Mouse (Mus musculus): ENCODE data around the gene Mxra8. TPM values are rescaled to one million over a fixed set of nuclear protein-coding genes. Genes with fewer than 3 reads are reported as not detected.
A peak's percentile ranks its signal among the peaks of the same experiment; 100 is the strongest.

Mxra8 gene
- polyA plus RNA-seq, 1 experiment from 2014 or later: 43.6 TPM

DNA sequence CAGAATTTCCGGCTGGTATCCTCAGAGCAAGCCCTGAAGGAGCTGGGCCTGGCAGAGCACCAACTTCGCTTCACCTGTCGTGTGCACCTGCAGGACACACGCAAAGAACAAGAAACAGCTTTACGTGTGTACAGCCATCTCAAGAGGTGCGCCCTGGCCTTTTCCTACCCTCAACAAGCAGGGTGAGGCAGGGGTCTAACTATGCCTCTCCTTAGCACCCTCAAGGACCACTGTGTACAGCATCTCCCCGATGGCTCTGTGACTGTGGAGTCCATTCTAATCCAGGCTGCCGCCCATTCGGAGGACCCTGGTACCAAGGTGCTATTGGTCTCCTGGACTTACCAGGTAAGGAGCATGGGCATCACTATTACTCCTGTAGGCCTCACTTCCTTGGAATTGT is 48.7 kb downstream of the Mxra8 start:
- no peaks in the 10 kb centered on the region for H3K9me3 ChIP-seq

GRCm38 (mm10) chr4:155889316-155889715 is 49.8 kb downstream of the Mxra8 start:
- Histone ChIP-seq H3K4me1 (peaks cover 35% of the 10 kb centered on the region), H3K27ac (replicated peaks) (no peak overlapping the region), H3K36me3 (replicated peaks) (peaks cover 58% of the 10 kb centered on the region), H3K4me3 (peak overlapping the region; percentile 96; the same call in 1 of the 2 replicates), H3K27me3 (replicated peaks; ENCODE audit: low read depth, poor library complexity, severe bottlenecking) (no peaks in the 10 kb centered on the region), H3K9me3 (no peaks in the 10 kb centered on the region)
- 84% methylated on average over 5 of the region's 5 CpGs for WGBS
- DNase-seq (ENCODE audit: low spot score): no peak

More for the DNA sequence above, 48.7 kb downstream of the Mxra8 start:
- 95% methylated on average over 9 of the region's 9 CpGs for WGBS
- H3K4me1 ChIP-seq: peaks cover 23% of the 10 kb centered on the region
- no peaks in the 10 kb centered on the region for H3K27me3 ChIP-seq (replicated peaks; ENCODE audit: low read depth, poor library complexity, severe bottlenecking)
- no peak for DNase-seq (ENCODE audit: low spot score)
- no peak overlapping the region for H3K27ac ChIP-seq (replicated peaks)
- no peak overlapping the region for H3K4me3 ChIP-seq
- peaks cover 69% of the 10 kb centered on the region for H3K36me3 ChIP-seq (replicated peaks)

- Histone ChIP-seq H3K4me3 (peak overlapping the region; percentile 96), H3K27me3 (replicated peaks; ENCODE audit: low read depth, poor library complexity, severe bottlenecking) (no peaks in the 10 kb centered on the region), H3K9me3 (no peaks in the 10 kb centered on the region), H3K36me3 (replicated peaks) (peaks cover 47% of the 10 kb centered on the region), H3K4me1 (peaks cover 47% of the 10 kb centered on the region), H3K27ac (replicated peaks) (peak overlapping the region; percentile 90)
- DNase-seq (ENCODE audit: low spot score): no peak
- WGBS: under 1% methylated on average over 34 of the region's 34 CpGs
Measured at GRCm38 (mm10) chr4:155891011-155891471, 51.6 kb downstream of the Mxra8 start.

DNA sequence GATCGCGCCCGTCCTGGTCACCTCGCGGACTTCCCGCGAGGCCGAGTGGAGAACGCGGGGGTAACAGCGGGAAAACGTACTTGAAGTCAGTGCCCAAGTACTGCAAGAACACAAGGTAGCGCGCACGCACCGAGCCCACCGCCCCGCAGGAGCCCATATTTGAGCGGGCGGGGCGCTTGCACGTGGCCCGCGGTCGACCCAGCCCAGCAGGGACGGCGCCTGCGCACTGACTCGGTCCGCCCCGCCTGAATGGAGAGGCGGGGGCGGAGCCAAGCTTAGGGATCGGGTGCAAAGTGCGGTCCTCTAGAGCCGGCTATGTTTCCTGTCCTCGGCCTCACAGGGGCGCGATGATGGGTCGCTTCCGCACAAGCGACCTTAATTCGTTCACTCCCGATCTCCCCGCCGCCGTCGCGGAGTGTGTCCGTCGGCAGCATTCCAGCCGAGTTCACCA is 52.1 kb downstream of the Mxra8 start, which contains the start of the genes Pusl1 and Acap3:
Gene Pusl1, minus strand, starts transcription at position 231 of the 451 bp plus-strand sequence.
Gene Acap3, plus strand, starts transcription at position 272 of the 451 bp plus-strand sequence.
- WGBS: under 1% methylated on average over 52 of the region's 52 CpGs
- no peaks in the 10 kb centered on the region for H3K27me3 ChIP-seq (replicated peaks; ENCODE audit: low read depth, poor library complexity, severe bottlenecking)
- H3K4me1 ChIP-seq: peaks cover 47% of the 10 kb centered on the region
- H3K27ac ChIP-seq (replicated peaks): peak within 1 kb of the TSS; percentile 90
- no peaks in the 10 kb centered on the region for H3K9me3 ChIP-seq
- peak; percentile 97 for DNase-seq (ENCODE audit: low spot score)
- H3K36me3 ChIP-seq (replicated peaks): peaks cover 47% of the 10 kb centered on the region
- H3K4me3 ChIP-seq: peak within 1 kb of the TSS; percentile 96

DNA sequence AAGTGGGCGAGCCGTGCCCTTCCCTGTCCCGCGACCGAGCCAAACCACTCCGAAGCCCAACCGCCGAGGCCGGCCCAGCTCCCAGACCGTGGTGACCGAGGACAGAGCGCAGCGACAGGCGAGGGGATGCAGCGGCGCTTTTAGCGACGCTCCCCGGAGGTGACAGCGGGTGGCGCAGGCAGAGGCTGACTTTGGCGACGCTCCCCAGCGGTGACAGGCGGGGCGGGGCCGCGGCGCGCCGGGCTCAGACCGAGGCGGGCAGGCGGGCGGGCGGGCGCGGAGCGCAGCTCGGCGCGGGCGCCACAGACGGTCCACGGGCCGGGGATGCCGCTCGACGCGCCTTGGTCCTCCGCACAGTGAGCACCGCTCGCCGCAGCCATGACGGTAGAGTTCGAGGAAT is 52.5 kb downstream of the Mxra8 start:
- peak; percentile 90 for DNase-seq (ENCODE audit: low spot score)
- Histone ChIP-seq H3K27me3 (replicated peaks; ENCODE audit: low read depth, poor library complexity, severe bottlenecking) (no peaks in the 10 kb centered on the region), H3K4me1 (peaks cover 47% of the 10 kb centered on the region), H3K36me3 (replicated peaks) (peaks cover 47% of the 10 kb centered on the region), H3K9me3 (no peaks in the 10 kb centered on the region), H3K4me3 (peak overlapping the region; percentile 96), H3K27ac (replicated peaks) (peak overlapping the region; percentile 90)
- WGBS: under 1% methylated on average over 56 of the region's 56 CpGs

DNA sequence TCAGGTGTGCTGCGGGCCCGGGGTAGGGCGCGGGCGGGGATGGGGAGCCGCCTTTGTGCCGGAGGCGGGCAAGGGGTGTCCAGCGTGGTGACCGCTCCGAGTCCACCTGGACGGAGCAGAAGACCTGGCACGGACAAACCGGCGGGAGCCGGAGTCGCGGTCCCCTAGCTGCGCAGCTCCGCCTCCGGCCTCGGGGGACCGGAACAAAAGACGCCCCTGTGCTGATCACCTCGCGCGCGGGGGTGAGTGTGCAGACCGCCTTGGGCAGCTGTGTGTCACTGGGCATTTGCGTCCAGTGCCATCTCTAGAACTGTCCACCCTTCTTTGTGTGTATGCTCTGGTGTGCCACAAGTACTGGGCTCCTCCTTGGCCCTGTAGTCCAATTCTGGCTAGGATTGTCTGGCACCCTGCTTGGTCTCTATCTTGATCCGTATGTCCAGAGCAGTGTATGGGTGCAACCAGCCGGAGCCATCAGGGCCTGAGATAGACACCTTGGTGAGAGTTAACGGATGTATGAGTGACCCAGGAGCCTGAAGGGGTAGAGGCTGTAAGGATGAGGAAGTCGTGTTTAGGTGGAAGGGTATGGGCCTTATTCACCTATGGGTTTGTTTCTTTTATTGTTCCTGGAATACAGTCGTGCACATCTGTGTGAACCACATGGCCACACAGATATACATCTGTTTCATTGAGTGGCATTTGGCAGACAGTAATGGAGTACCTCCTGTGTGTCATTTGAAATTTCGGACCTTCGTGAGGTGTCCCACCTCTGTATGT is 53.1 kb downstream of the Mxra8 start:
- peak; percentile 65 for DNase-seq (ENCODE audit: low spot score)
- 6% methylated on average over 37 of the region's 37 CpGs for WGBS
- Histone ChIP-seq H3K4me3 (peak overlapping the region; percentile 96), H3K4me1 (peaks cover 47% of the 10 kb centered on the region), H3K36me3 (replicated peaks) (peaks cover 43% of the 10 kb centered on the region), H3K9me3 (no peaks in the 10 kb centered on the region), H3K27ac (replicated peaks) (peak overlapping the region; percentile 90), H3K27me3 (replicated peaks; ENCODE audit: low read depth, poor library complexity, severe bottlenecking) (no peaks in the 10 kb centered on the region)

DNA sequence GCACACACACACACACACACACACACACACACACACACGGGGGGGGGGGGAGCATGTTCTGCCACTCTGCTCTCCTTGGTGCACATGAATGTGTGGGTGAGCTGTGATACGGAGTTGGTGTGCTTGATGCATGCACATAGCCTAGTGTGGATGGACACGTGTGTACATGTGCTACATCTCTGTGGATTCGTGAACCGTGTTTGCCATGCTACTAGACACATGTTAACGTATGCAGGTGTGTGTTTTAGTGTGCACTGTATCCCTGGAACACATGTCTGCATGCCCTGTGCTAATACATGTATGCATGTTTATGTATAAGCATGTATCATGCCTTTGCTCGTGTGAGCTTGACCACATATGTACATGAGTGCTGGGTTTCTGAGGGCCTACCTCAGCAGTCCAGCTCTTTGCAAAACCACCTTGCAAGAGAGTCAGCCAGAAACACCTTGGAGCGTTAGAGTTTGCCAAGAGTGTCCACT is 53.8 kb downstream of the Mxra8 start:
- Histone ChIP-seq H3K4me3 (peak overlapping the region; percentile 96), H3K36me3 (replicated peaks) (peaks cover 42% of the 10 kb centered on the region), H3K4me1 (peaks cover 47% of the 10 kb centered on the region), H3K27ac (replicated peaks) (0 out of 2 replicates have a peak overlapping the region, but pooled peaks have one; percentile 90), H3K9me3 (no peaks in the 10 kb centered on the region), H3K27me3 (replicated peaks; ENCODE audit: low read depth, poor library complexity, severe bottlenecking) (no peaks in the 10 kb centered on the region)
- WGBS: 73% methylated on average over 8 of the region's 8 CpGs
- DNase-seq (ENCODE audit: low spot score): no peak

Small RNA genes within 50 kb of the gene (microRNA-seq; reads per million reads assigned to microRNA genes)
- gene Gm27743: not detected

Other genes starting within 250 kb of the Mxra8 start
- gene Slc35e2, start 238.3 kb upstream of the Mxra8 start, polyA plus RNA-seq (2016; fragmentation: Nextera tagmentation; extraction: Ambion mirVana): 13.5 and 13.7 TPM in 2 replicates
- gene Cdk11b, start 214.8 kb upstream of the Mxra8 start, polyA plus RNA-seq (2016; fragmentation: Nextera tagmentation; extraction: Ambion mirVana): 77.7 and 79.9 TPM in 2 replicates
- gene Gm10563, start 194.3 kb upstream of the Mxra8 start, polyA plus RNA-seq (2016; fragmentation: Nextera tagmentation; extraction: Ambion mirVana): not detected in 2 replicates
- gene Mmp23, start 186.3 kb upstream of the Mxra8 start, polyA plus RNA-seq (2016; fragmentation: Nextera tagmentation; extraction: Ambion mirVana): 5.8 and 7.4 TPM in 2 replicates
- 19.3 and 20.0 TPM in 2 replicates for gene Mib2, start 170.5 kb upstream of the Mxra8 start, polyA plus RNA-seq (2016; fragmentation: Nextera tagmentation; extraction: Ambion mirVana)
- 1.5 and 1.8 TPM in 2 replicates for gene Fndc10, start 145.3 kb upstream of the Mxra8 start, polyA plus RNA-seq (2016; fragmentation: Nextera tagmentation; extraction: Ambion mirVana)
- gene Ssu72, start 134.9 kb upstream of the Mxra8 start, polyA plus RNA-seq (2016; fragmentation: Nextera tagmentation; extraction: Ambion mirVana): 158 and 167 TPM in 2 replicates
- gene Tmem240, start 104.9 kb upstream of the Mxra8 start, polyA plus RNA-seq (2016; fragmentation: Nextera tagmentation; extraction: Ambion mirVana): 0.53 and 0.79 TPM in 2 replicates
- 132 and 137 TPM in 2 replicates for gene Atad3a, start 78.6 kb upstream of the Mxra8 start, polyA plus RNA-seq (2016; fragmentation: Nextera tagmentation; extraction: Ambion mirVana)
- gene Vwa1, start 65.0 kb upstream of the Mxra8 start, polyA plus RNA-seq (2016; fragmentation: Nextera tagmentation; extraction: Ambion mirVana): 8.6 and 9.3 TPM in 2 replicates
- gene Tmem88b, start 53.8 kb upstream of the Mxra8 start, polyA plus RNA-seq (2016; fragmentation: Nextera tagmentation; extraction: Ambion mirVana): 0.59 and 0.61 TPM in 2 replicates
- 0.20 TPM in 1 of 2 replicates, not detected in the other for gene Ankrd65, start 49.2 kb upstream of the Mxra8 start, polyA plus RNA-seq (2016; fragmentation: Nextera tagmentation; extraction: Ambion mirVana)
- 254 and 259 TPM in 2 replicates for gene Mrpl20, start 36.8 kb upstream of the Mxra8 start, polyA plus RNA-seq (2016; fragmentation: Nextera tagmentation; extraction: Ambion mirVana)
- gene Ccnl2, start 27.2 kb upstream of the Mxra8 start, polyA plus RNA-seq (2016; fragmentation: Nextera tagmentation; extraction: Ambion mirVana): 179 and 187 TPM in 2 replicates
- gene Aurkaip1, start 8.4 kb upstream of the Mxra8 start, polyA plus RNA-seq (2016; fragmentation: Nextera tagmentation; extraction: Ambion mirVana): 170 and 178 TPM in 2 replicates
- 4.3 and 5.0 TPM in 2 replicates for gene Dvl1, start 7.7 kb downstream of the Mxra8 start, polyA plus RNA-seq (2016; fragmentation: Nextera tagmentation; extraction: Ambion mirVana)
- 0.29 and 0.43 TPM in 2 replicates for gene Tas1r3, start 23.7 kb downstream of the Mxra8 start, polyA plus RNA-seq (2016; fragmentation: Nextera tagmentation; extraction: Ambion mirVana)
- 18.6 and 19.4 TPM in 2 replicates for gene Cptp, start 29.8 kb downstream of the Mxra8 start, polyA plus RNA-seq (2016; fragmentation: Nextera tagmentation; extraction: Ambion mirVana)
- 97.9 and 109 TPM in 2 replicates for gene Ints11, start 29.9 kb downstream of the Mxra8 start, polyA plus RNA-seq (2016; fragmentation: Nextera tagmentation; extraction: Ambion mirVana)
- 50.1 and 52.7 TPM in 2 replicates for gene Pusl1, start 52.1 kb downstream of the Mxra8 start, polyA plus RNA-seq (2016; fragmentation: Nextera tagmentation; extraction: Ambion mirVana)
- gene Acap3, start 52.1 kb downstream of the Mxra8 start, polyA plus RNA-seq (2016; fragmentation: Nextera tagmentation; extraction: Ambion mirVana): 24.1 and 28.0 TPM in 2 replicates
- gene Ube2j2, start 104.2 kb downstream of the Mxra8 start, polyA plus RNA-seq (2016; fragmentation: Nextera tagmentation; extraction: Ambion mirVana): 146 and 151 TPM in 2 replicates
- 22.7 and 23.6 TPM in 2 replicates for gene C1qtnf12, start 122.6 kb downstream of the Mxra8 start, polyA plus RNA-seq (2016; fragmentation: Nextera tagmentation; extraction: Ambion mirVana)
- gene B3galt6, start 153.0 kb downstream of the Mxra8 start, polyA plus RNA-seq (2016; fragmentation: Nextera tagmentation; extraction: Ambion mirVana): 12.7 and 15.7 TPM in 2 replicates
- 132 and 138 TPM in 2 replicates for gene Sdf4, start 153.2 kb downstream of the Mxra8 start, polyA plus RNA-seq (2016; fragmentation: Nextera tagmentation; extraction: Ambion mirVana)
- 1.1 and 1.4 TPM in 2 replicates for gene Tnfrsf4, start 174.2 kb downstream of the Mxra8 start, polyA plus RNA-seq (2016; fragmentation: Nextera tagmentation; extraction: Ambion mirVana)
- gene Tnfrsf18, start 186.5 kb downstream of the Mxra8 start, polyA plus RNA-seq (2016; fragmentation: Nextera tagmentation; extraction: Ambion mirVana): 1.2 and 1.4 TPM in 2 replicates
- gene Ttll10, start 219.7 kb downstream of the Mxra8 start, polyA plus RNA-seq (2016; fragmentation: Nextera tagmentation; extraction: Ambion mirVana): 0.69 and 0.95 TPM in 2 replicates